28 mouse cellular contexts compared by ENCODE assay signal in the genomic region with DNA sequence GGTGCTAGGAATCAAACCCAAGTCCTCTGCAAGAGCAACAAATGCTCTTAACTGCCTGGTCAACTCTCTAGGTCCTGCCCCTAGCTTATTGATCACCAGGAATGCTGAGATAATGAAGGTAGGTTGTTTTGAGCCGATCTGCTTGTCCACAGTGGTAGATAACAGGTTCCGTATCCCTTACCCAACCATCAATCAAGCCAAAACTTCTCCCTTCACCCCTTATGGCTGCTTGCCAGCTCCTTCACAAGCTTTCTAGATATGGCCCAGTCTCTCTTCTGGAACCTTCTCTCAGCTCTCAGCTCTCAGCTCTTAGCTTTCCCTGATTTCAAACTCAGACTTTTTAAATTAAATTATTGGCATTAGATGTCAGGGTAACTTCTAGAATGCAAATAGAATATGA.
"Had no signal": no experiment of that assay in that cellular context is flagged by ENCODE, and none has a peak within 500 bp of the region (broad histone marks: within the 10 kb centered on the region; RNA-seq: fewer than 3 reads in every experiment).

No protein-coding gene starts in this region.

- H3K27me3 ChIP-seq: limb, embryonic 12.5 days; limb, embryonic 13.5 days; limb, embryonic 15.5 days; liver, embryonic 12.5 days; liver, embryonic 13.5 days; liver, embryonic 15.5 days; lung, embryonic 15.5 days; megakaryocyte, embryonic 14.5 days; midbrain, embryonic 12.5 days; midbrain, embryonic 13.5 days; midbrain, embryonic 15.5 days had no signal

- H3K4me3 ChIP-seq: limb, embryonic 10.5 days; limb, embryonic 12.5 days; limb, embryonic 13.5 days; limb, embryonic 15.5 days; liver, embryonic 12.5 days; liver, embryonic 13.5 days; liver, embryonic 15.5 days; lung, embryonic 15.5 days; megakaryocyte, embryonic 14.5 days; midbrain, embryonic 10.5 days; midbrain, embryonic 12.5 days; midbrain, embryonic 13.5 days; midbrain, embryonic 15.5 days; myocyte; neural tube, embryonic 12.5 days had no signal

- DNase-seq: left cerebral cortex, postnatal 4 days; liver; liver, embryonic 13.5 days; liver, postnatal 0 days; lung, adult 18-20 months; lung, adult 2 months; lung, embryonic 14.5 days; lung, postnatal 10 days; lung, postnatal 14 days; lung, postnatal 36 days; lung, postnatal 4 days; midbrain, embryonic 14.5 days had no signal

- H3K4me1 ChIP-seq: limb, embryonic 12.5 days; liver, embryonic 12.5 days; liver, embryonic 13.5 days; liver, embryonic 15.5 days; lung, embryonic 15.5 days; midbrain, embryonic 12.5 days; midbrain, embryonic 13.5 days; midbrain, embryonic 15.5 days; neural tube, embryonic 12.5 days had no signal

- H3K36me3 ChIP-seq: limb, embryonic 10.5 days; limb, embryonic 12.5 days; limb, embryonic 13.5 days; limb, embryonic 15.5 days; liver, embryonic 12.5 days; liver, embryonic 13.5 days; liver, embryonic 15.5 days; lung, embryonic 15.5 days; midbrain, embryonic 10.5 days; midbrain, embryonic 12.5 days; midbrain, embryonic 13.5 days; midbrain, embryonic 15.5 days; neural tube, embryonic 12.5 days had no signal

- H3K9ac ChIP-seq: limb, embryonic 12.5 days; limb, embryonic 13.5 days; limb, embryonic 15.5 days; liver, embryonic 12.5 days; liver, embryonic 13.5 days; liver, embryonic 14.5 days; liver, embryonic 15.5 days; liver, postnatal 0 days; lung, embryonic 14.5 days; lung, embryonic 15.5 days; midbrain, embryonic 12.5 days; midbrain, embryonic 13.5 days; midbrain, embryonic 15.5 days; neural tube, embryonic 12.5 days had no signal

- H3K9me3 ChIP-seq: limb, embryonic 10.5 days; limb, embryonic 12.5 days; limb, embryonic 13.5 days; limb, embryonic 15.5 days; liver, embryonic 12.5 days; liver, embryonic 13.5 days; liver, embryonic 15.5 days; lung, embryonic 15.5 days; megakaryocyte, embryonic 14.5 days; midbrain, embryonic 10.5 days; midbrain, embryonic 12.5 days; midbrain, embryonic 13.5 days; midbrain, embryonic 15.5 days; neural tube, embryonic 12.5 days had no signal

- H3K27ac ChIP-seq: limb, embryonic 10.5 days; limb, embryonic 12.5 days; limb, embryonic 13.5 days; limb, embryonic 15.5 days; liver, embryonic 12.5 days; liver, embryonic 13.5 days; liver, embryonic 14.5 days; liver, embryonic 15.5 days; lung, embryonic 15.5 days; macrophage; midbrain, embryonic 10.5 days; midbrain, embryonic 12.5 days; midbrain, embryonic 13.5 days; midbrain, embryonic 15.5 days; neural tube, embryonic 12.5 days had no signal
